Mouse (Mus musculus) limb, embryonic 14.5 days (tissue): ENCODE measurements at regions not wholly inside any gene's neighbourhood (a gene's known extent, or its start where the extent isn't known, plus 50 kb on each side); places are given as distances from the start of the nearest gene placed in this dataset.

Source experiments
- ATAC-seq: fragments of 200-750 bp; cut with Nextera tagmentation; 2 replicates; pipeline ENCODE4 v1.8.0; 2017; ENCODE audit warnings: low read depth, moderate number of reproducible peaks, moderate TSS enrichment; ENCODE audit not compliant: low FRiP score
- DNase-seq: peaks from one replicate; pipeline ENCODE4 v3.0.0-alpha.2; 2015; ENCODE audit warnings: low spot score
- H3K27ac ChIP-seq: fragments of 300-500 bp; sonication (generic); replicated peaks from 2 replicates; pipeline ENCODE4 v1.5.1; 2014; ENCODE audit warnings: low read depth, mild to moderate bottlenecking, low read length, moderate library complexity, mixed read lengths
- H3K27me3 ChIP-seq: fragments of 300-500 bp; sonication (generic); 2 replicates; pipeline ENCODE4 v1.6.1; 2014; ENCODE audit warnings: low read length, mixed read lengths; ENCODE audit not compliant: control insufficient read depth, insufficient read depth
- H3K36me3 ChIP-seq: fragments of 300-500 bp; sonication (generic); 2 replicates; pipeline ENCODE4 v1.6.1; 2014; ENCODE audit warnings: mild to moderate bottlenecking, low read length, moderate library complexity, mixed read lengths; ENCODE audit not compliant: control insufficient read depth, insufficient read depth
- H3K4me1 ChIP-seq: fragments of 300-500 bp; sonication (generic); 2 replicates; pipeline ENCODE4 v1.6.1; 2014; ENCODE audit warnings: antibody characterized with exemption, low read length, mixed read lengths; ENCODE audit not compliant: control insufficient read depth, insufficient read depth
- H3K4me2 ChIP-seq: fragments of 300-500 bp; sonication (generic); replicated peaks from 2 replicates; pipeline ENCODE4 v1.6.1; 2014; ENCODE audit warnings: low read depth, mild to moderate bottlenecking, low read length, moderate library complexity; ENCODE audit not compliant: severe bottlenecking
- H3K4me3 ChIP-seq: fragments of 300-500 bp; sonication (generic); replicated peaks from 2 replicates; pipeline ENCODE4 v1.5.1; 2014; ENCODE audit warnings: low read length
- H3K9ac ChIP-seq: fragments of 300-500 bp; sonication (generic); 2 replicates; pipeline ENCODE4 v1.6.1; 2014; ENCODE audit warnings: mild to moderate bottlenecking, low read depth, low read length, moderate library complexity; ENCODE audit not compliant: severe bottlenecking
- H3K9me3 ChIP-seq: fragments of 300-500 bp; sonication (generic); 2 replicates; pipeline ENCODE4 v1.6.1; 2016; ENCODE audit warnings: low read length; ENCODE audit not compliant: control insufficient read depth
- POLR2A ChIP-seq: fragments of 200-500 bp; IDR thresholded peaks from 2 replicates; pipeline ENCODE4 v1.8.0; 2012; ENCODE audit warnings: inconsistent platforms, mild to moderate bottlenecking, moderate library complexity, borderline replicate concordance; ENCODE audit not compliant: insufficient read depth, insufficient read length; ENCODE audit errors: extremely low read depth
- WGBS: fragments of 180-500 bp; shearing (Covaris S2); extraction: QIAGEN DNeasy Blood & Tissue Kit; methylation state at CpG from one replicate; pipeline ENCODE4 v1.1.7; 2014; 5-methylcytosine and 5-hydroxymethylcytosine counted together

DNA sequence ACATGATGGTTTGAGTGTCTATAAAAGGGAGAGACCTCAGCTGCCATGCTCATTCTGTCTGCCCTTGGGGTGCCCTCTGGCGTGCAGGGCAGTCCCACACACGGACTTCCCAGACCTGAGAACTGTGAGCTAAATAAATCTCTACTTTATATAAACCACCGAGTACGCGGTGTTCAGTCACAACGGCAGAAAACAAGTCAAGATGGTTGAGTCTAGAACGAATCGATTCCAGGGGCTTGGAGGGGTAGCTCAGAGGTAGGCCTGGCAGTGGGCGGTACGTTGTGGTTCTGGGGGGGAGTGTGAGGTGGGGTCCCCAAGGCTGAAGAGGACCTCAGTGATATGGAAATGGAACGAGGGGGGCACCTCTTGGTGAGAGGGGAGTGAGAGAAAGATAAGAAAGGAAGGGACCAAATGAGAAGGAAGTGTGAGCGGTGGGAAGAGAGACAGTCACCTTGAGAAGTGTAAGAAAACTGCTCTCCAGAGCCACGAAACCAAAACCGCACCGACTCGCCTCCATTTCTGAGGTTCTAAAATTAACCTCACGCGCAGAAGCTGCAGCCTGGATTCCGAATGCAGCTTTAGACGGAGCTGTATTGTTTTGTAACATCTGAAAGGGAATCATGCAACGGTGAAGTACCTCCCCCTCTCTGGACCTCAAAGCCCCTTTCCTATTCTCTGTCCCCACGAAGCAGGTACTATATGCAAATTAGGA lies 117.0 kb downstream of the Mis18a start:
- H3K4me3 ChIP-seq = no peak overlapping the region
- no peaks in the 10 kb centered on the region for H3K27me3 ChIP-seq
- H3K9ac ChIP-seq = no peak overlapping the region
- H3K27ac ChIP-seq = no peak overlapping the region
- TF ChIP-seq POLR2A = no peak
- no peaks in the 10 kb centered on the region for H3K4me1 ChIP-seq
- DNase-seq (no peak), ATAC-seq (no peak)
- no peaks in the 10 kb centered on the region for H3K9me3 ChIP-seq
- no peak overlapping the region for H3K4me2 ChIP-seq
- 91% methylated on average over 22 of the region's 22 CpGs for WGBS
- H3K36me3 ChIP-seq = no peaks in the 10 kb centered on the region

DNA sequence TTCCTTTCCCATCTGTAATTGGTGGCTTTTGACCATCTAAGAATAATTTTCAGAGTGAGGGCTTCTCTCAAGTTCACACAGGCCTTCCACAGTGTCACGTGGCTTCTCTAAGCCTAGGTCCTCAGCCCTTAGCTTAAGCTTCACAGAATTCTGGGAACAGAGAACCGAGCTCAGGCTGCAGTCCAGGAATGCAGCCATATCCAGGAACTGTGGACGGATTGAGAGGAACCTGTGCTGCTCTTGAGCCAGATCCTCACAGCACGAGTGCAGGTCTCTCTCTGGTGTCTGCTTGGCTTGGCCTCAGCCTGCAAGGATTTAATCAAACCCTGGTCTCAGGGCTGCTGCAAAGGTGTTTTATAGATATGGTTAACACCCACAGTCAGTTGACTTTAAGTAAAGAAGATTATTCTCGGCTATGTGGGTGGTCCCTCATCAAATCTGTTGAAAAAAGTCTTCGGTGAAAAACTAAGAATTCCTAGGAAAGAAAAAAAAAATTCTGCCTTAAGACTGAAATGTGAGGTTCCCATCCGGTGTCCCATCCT lies 127.8 kb downstream of the Mis18a start:
- Histone ChIP-seq H3K36me3 (no peaks in the 10 kb centered on the region), H3K4me1 (no peaks in the 10 kb centered on the region), H3K4me3 (no peak overlapping the region), H3K4me2 (no peak overlapping the region), H3K9ac (no peak overlapping the region), H3K27me3 (no peaks in the 10 kb centered on the region), H3K9me3 (peaks cover 5% of the 10 kb centered on the region; the same call in 1 of the 2 replicates), H3K27ac (0 out of 2 replicates have a peak overlapping the region, but pooled peaks have one; percentile 1)
- no peak for TF ChIP-seq POLR2A
- peak; percentile 20 for DNase-seq
- peak; percentile 60 for ATAC-seq
- WGBS = 42% methylated on average over 7 of the region's 7 CpGs

- 74% methylated on average over 7 of the region's 7 CpGs for WGBS
- DNase-seq (no peak), ATAC-seq (peak; percentile 63)
- H3K9me3 ChIP-seq = peaks cover 5% of the 10 kb centered on the region; the same call in 1 of the 2 replicates
- H3K4me1 ChIP-seq = no peaks in the 10 kb centered on the region
- H3K36me3 ChIP-seq = no peaks in the 10 kb centered on the region
- no peak overlapping the region for H3K4me2 ChIP-seq
- H3K4me3 ChIP-seq = no peak overlapping the region
- TF ChIP-seq POLR2A = no peak
- 0 out of 2 replicates have a peak overlapping the region, but pooled peaks have one; percentile 1 for H3K27ac ChIP-seq
- H3K27me3 ChIP-seq = no peaks in the 10 kb centered on the region
- H3K9ac ChIP-seq = no peak overlapping the region
These were observed 128.5 kb downstream of the Mis18a start for GRCm38 (mm10) chr16:90598727-90599126.

GRCm38 (mm10) chr16:90592721-90593481 lies 134.3 kb downstream of the Mis18a start:
- TF ChIP-seq POLR2A = no peak
- DNase-seq (peak; percentile 9), ATAC-seq (no peak)
- Histone ChIP-seq H3K4me3 (no peak overlapping the region), H3K27ac (no peak overlapping the region), H3K4me2 (no peak overlapping the region), H3K9me3 (no peaks in the 10 kb centered on the region; the same call in 1 of the 2 replicates), H3K36me3 (no peaks in the 10 kb centered on the region), H3K27me3 (no peaks in the 10 kb centered on the region), H3K4me1 (peaks cover 5% of the 10 kb centered on the region; the same call in 1 of the 2 replicates), H3K9ac (no peak overlapping the region)
- 49% methylated on average over 6 of the region's 6 CpGs for WGBS

DNA sequence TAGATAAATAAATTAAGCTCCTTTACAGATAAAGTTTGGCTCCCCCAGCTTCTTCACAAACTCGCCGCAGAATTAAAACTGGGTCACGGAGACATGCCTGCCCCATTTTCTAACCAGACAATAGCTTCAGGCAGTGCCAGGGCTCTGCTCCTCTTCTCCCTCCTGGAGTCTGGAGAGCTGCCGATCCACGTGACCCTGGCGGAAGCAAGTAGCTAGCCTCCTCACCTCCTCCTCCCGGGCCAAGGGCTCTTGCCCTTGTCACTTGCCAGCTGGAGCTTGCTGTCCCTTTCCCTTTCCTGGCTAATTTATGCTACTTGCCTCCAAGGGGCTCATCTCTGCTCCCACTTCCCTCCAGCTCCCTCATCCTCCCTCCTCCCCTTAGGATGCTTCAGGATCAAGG lies 142.0 kb downstream of the Mis18a start:
- no peaks in the 10 kb centered on the region for H3K27me3 ChIP-seq
- no peak for DNase-seq
- 83% methylated on average over 7 of the region's 7 CpGs for WGBS
- ATAC-seq = no peak
- no peaks in the 10 kb centered on the region for H3K4me1 ChIP-seq
- H3K36me3 ChIP-seq = no peaks in the 10 kb centered on the region
- no peak overlapping the region for H3K27ac ChIP-seq
- no peak for TF ChIP-seq POLR2A
- peaks cover 5% of the 10 kb centered on the region; the same call in 1 of the 2 replicates for H3K9me3 ChIP-seq
- H3K4me3 ChIP-seq = no peak overlapping the region
- H3K9ac ChIP-seq = no peak overlapping the region
- H3K4me2 ChIP-seq = no peak overlapping the region
